Comparison of ENCODE assay signal across 28 mouse cellular contexts in the genomic region with DNA sequence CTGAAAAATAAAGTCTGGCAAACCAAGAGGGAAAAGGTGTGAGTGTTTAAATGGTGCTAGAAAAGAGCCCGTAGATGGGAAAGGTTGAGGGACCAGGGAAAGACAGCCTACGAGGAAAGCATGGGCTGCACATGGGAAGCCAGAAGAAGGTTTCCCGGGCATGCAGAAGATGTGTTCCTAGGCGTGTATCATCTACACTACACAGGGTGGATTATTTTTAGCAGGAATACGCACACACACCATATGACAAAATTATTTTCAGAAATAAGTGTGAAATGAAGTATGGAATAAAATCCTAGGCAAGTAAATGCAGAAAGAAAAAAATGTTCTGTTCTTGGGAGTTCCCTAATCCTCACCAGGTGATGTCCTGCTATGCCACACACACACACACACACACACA. TPM values are rescaled to one million over a fixed set of nuclear protein-coding genes. Genes with fewer than 3 reads are reported as not detected.
DNase-seq lines count a peak whose midpoint lies in the region; ATAC-seq and TF ChIP-seq lines count a peak whose summit lies in the region.
"Had no signal": no experiment of that assay in that cellular context is flagged by ENCODE, and none has a peak within 500 bp of the region (broad histone marks: within the 10 kb centered on the region; RNA-seq: fewer than 3 reads in every experiment).

No protein-coding gene starts in this region.

- DNase-seq in forebrain, postnatal 0 days = peak; percentile 14
- no peak for DNase-seq in forebrain, embryonic 10.5 days (ENCODE audit: extremely low spot score, low spot score)
- no peak for DNase-seq in frontal cortex, postnatal 10 days (ENCODE audit: low spot score in 2 of 2)
- DNase-seq in brain, adult 2 months (ENCODE audit: low read depth, low spot score) = peak; percentile 42
- peak; percentile 48 for DNase-seq in telencephalon, adult 2 months (ENCODE audit: low read depth, low spot score)
- no peak for DNase-seq in heart, postnatal 4 days
- no peak for DNase-seq in right cerebral cortex, adult 2 months (ENCODE audit: low spot score in 2 of 2)
- DNase-seq: adrenal gland, adult 2 months; adrenal gland, adult 8-10 months; adrenal gland, postnatal 10 days; adrenal gland, postnatal 14 days; adrenal gland, postnatal 25 days; adrenal gland, postnatal 36 days; B cell, adult 2 months; cerebellum, adult 11 months; cerebellum, adult 11-12 months; cerebellum, adult 18-20 months had no signal

- H3K36me3 ChIP-seq in forebrain, postnatal 0 days (ENCODE audit: insufficient read depth) = no peaks in the 10 kb centered on the region
- H3K36me3 ChIP-seq in forebrain, embryonic 10.5 days (replicated peaks) = no peaks in the 10 kb centered on the region
- H3K36me3 ChIP-seq: G1E had no signal

- H3K4me1 ChIP-seq in forebrain, postnatal 0 days (ENCODE audit: insufficient read depth) = no peaks in the 10 kb centered on the region
- H3K4me1 ChIP-seq in forebrain, embryonic 10.5 days = peaks cover 6% of the 10 kb centered on the region

- H3K9me3 ChIP-seq in forebrain, postnatal 0 days (ENCODE audit: low read length) = no peaks in the 10 kb centered on the region
- H3K9me3 ChIP-seq in forebrain, embryonic 10.5 days = no peaks in the 10 kb centered on the region
- H3K9me3 ChIP-seq: G1E had no signal

- H3K4me3 ChIP-seq in forebrain, postnatal 0 days (ENCODE audit: low read depth, low read length) = no peak overlapping the region
- no peak overlapping the region for H3K4me3 ChIP-seq in forebrain, embryonic 10.5 days

- TF ChIP-seq CTCF in forebrain, postnatal 0 days (IDR thresholded peaks at IDR 0.05; ENCODE audit: low read depth) = no peak

- H3K9ac ChIP-seq in forebrain, postnatal 0 days = no peak overlapping the region

- H3K27me3 ChIP-seq in forebrain, postnatal 0 days (ENCODE audit: insufficient read depth, low read length) = no peaks in the 10 kb centered on the region
- H3K27me3 ChIP-seq in forebrain, embryonic 10.5 days (ENCODE audit: poor library complexity, severe bottlenecking) = no peaks in the 10 kb centered on the region
- H3K27me3 ChIP-seq: CH12.LX, Patski had no signal

- H3K4me2 ChIP-seq in forebrain, postnatal 0 days (ENCODE audit: low read depth) = no peak overlapping the region

- no peak for ATAC-seq in forebrain, postnatal 0 days
- peak; percentile 71 for ATAC-seq in frontal cortex, adult (ENCODE audit: low TSS enrichment)
- ATAC-seq: activated CD4-positive, CD25-positive, alpha-beta regulatory T cell, adult 4 months; CD4-positive, CD25-positive, alpha-beta regulatory T cell, adult 4 months; Patski had no signal

- H3K27ac ChIP-seq in forebrain, postnatal 0 days (ENCODE audit: low read depth, low read length) = no peak overlapping the region
- H3K27ac ChIP-seq in forebrain, embryonic 10.5 days = no peak overlapping the region

- 79% methylated on average over 5 of the region's 5 CpGs for WGBS in forebrain, postnatal 0 days
- 91% methylated on average over 5 of the region's 5 CpGs for WGBS in forebrain, embryonic 10.5 days

RNA-seq across cellular contexts. Expression of a gene that starts 14.0 kb away (rescaled TPM):
- total RNA-seq in forebrain, postnatal 0 days (2014; rRNA removed) = 64.2 and 68.4 TPM in 2 replicates
- 16.1 and 16.9 TPM in 2 replicates for polyA plus RNA-seq in forebrain, postnatal 0 days (2015; fragmentation: Nextera tagmentation; extraction: Ambion mirVana)
- polyA plus RNA-seq in forebrain, embryonic 10.5 days (2016; fragmentation: Nextera tagmentation; extraction: Ambion mirVana) = 11.4 TPM in 2 replicates
- 100 to 1,000 TPM; 156 to 166 TPM for total RNA-seq in heart, postnatal 4 days (2021)

RNA-seq across cellular contexts. Expression of a gene that starts 25.8 kb away (rescaled TPM):
- total RNA-seq in forebrain, postnatal 0 days (2014; rRNA removed) = 4.4 and 5.5 TPM in 2 replicates
- 12.9 and 15.2 TPM in 2 replicates for polyA plus RNA-seq in forebrain, postnatal 0 days (2015; fragmentation: Nextera tagmentation; extraction: Ambion mirVana)
- 208 TPM in 2 replicates for polyA plus RNA-seq in forebrain, embryonic 10.5 days (2016; fragmentation: Nextera tagmentation; extraction: Ambion mirVana)
- total RNA-seq in heart, postnatal 4 days (2021) = 10 to 100 TPM; 69.9 to 75.8 TPM
- polyA plus RNA-seq: adrenal gland, adult 2 months had no signal

RNA-seq across cellular contexts. Expression of a gene that starts 43.9 kb away (rescaled TPM):
- total RNA-seq in forebrain, postnatal 0 days (2014; rRNA removed) = 25.0 and 29.1 TPM in 2 replicates
- 74.2 and 79.4 TPM in 2 replicates for polyA plus RNA-seq in forebrain, postnatal 0 days (2015; fragmentation: Nextera tagmentation; extraction: Ambion mirVana)
- polyA plus RNA-seq in forebrain, embryonic 10.5 days (2016; fragmentation: Nextera tagmentation; extraction: Ambion mirVana) = 61.7 TPM in 2 replicates
- 100 to 1,000 TPM; 233 to 245 TPM for total RNA-seq in heart, postnatal 4 days (2021)

RNA-seq across cellular contexts. Expression of a gene that starts 44.0 kb away (rescaled TPM):
- total RNA-seq in forebrain, postnatal 0 days (2014; rRNA removed) = 39.2 and 45.4 TPM in 2 replicates
- polyA plus RNA-seq in forebrain, postnatal 0 days (2015; fragmentation: Nextera tagmentation; extraction: Ambion mirVana) = 31.4 and 31.7 TPM in 2 replicates
- polyA plus RNA-seq in forebrain, embryonic 10.5 days (2016; fragmentation: Nextera tagmentation; extraction: Ambion mirVana) = 80.2 and 82.4 TPM in 2 replicates
- total RNA-seq in heart, postnatal 4 days (2021) = 10 to 100 TPM; 16.9 to 21.0 TPM

RNA-seq across cellular contexts. Expression of a gene that starts 46.4 kb away (rescaled TPM):
- 0.86 TPM in 1 of 2 replicates, not detected in the other for total RNA-seq in forebrain, postnatal 0 days (2014; rRNA removed)
- not detected in 2 replicates for polyA plus RNA-seq in forebrain, postnatal 0 days (2015; fragmentation: Nextera tagmentation; extraction: Ambion mirVana)
- 0.18 and 0.22 TPM in 2 replicates for polyA plus RNA-seq in forebrain, embryonic 10.5 days (2016; fragmentation: Nextera tagmentation; extraction: Ambion mirVana)
- not detected for total RNA-seq in heart, postnatal 4 days (2021)
- total RNA-seq: adrenal gland, adult 18-20 months; adrenal gland, adult 2 months; adrenal gland, adult 8-10 months; adrenal gland, postnatal 10 days; adrenal gland, postnatal 14 days; adrenal gland, postnatal 25 days; adrenal gland, postnatal 36 days; adrenal gland, postnatal 4 days; CH12.LX; ES-E14; MEL had no signal
- polyA plus RNA-seq: activated CD4-positive, CD25-positive, alpha-beta regulatory T cell, adult 4 months; adrenal gland, adult 2 months; C2C12; G1E; Patski had no signal

Comparison
In these comparisons a context has a peak if more than half of its experiments do, and no peak if none do; other contexts are left out.
1. DNase-seq: peak in forebrain, postnatal 0 days (single experiment), brain, adult 2 months (single experiment) and telencephalon, adult 2 months (single experiment); none in forebrain, embryonic 10.5 days (single experiment), frontal cortex, postnatal 10 days (0 of 2), heart, postnatal 4 days (single experiment) and right cerebral cortex, adult 2 months (0 of 2).
2. RNA of a gene that starts 25.8 kb away (total RNA-seq): 69.9 to 75.8 TPM in heart, postnatal 4 days; 4.4 to 5.5 TPM in forebrain, postnatal 0 days; every median in the first group is over 10 times any median in the second.